Mouse (Mus musculus) bone marrow macrophage, adult 2 months (primary cell): ENCODE data around the gene Vmn1r24. TPM values are rescaled to one million over a fixed set of nuclear protein-coding genes. Genes with fewer than 3 reads are reported as not detected.
"Not testable (repeated sequence)": the region's sequence is repeated elsewhere in the genome, so short reads cannot be mapped to it uniquely, and the experiment has no call there.

Experiments used
- H3K27ac ChIP-seq: 2 replicates; pipeline ENCODE4 v1.5.1; 2012; ENCODE audit warnings: low read depth, low read length; ENCODE audit not compliant: insufficient read depth
- H3K4me1 ChIP-seq: 2 replicates; pipeline ENCODE4 v1.6.1; 2012; ENCODE audit warnings: low read length; ENCODE audit not compliant: control insufficient read depth, insufficient read depth
- H3K4me3 ChIP-seq: 2 replicates; pipeline ENCODE4 v1.5.1; 2012; ENCODE audit warnings: mild to moderate bottlenecking, low read length, moderate library complexity; ENCODE audit not compliant: insufficient read depth
- CTCF ChIP-seq: IDR thresholded peaks from 2 replicates; pipeline ENCODE4 v1.5.1; 2012; ENCODE audit warnings: low read depth, mild to moderate bottlenecking, low read length, moderate library complexity
- POLR2A ChIP-seq: IDR thresholded peaks from 2 replicates; pipeline ENCODE4 v1.6.1; 2012; ENCODE audit warnings: mild to moderate bottlenecking, low read depth, low read length, borderline replicate concordance
- polyA plus RNA-seq: library from polyadenylated mRNA; stranded (reverse); fragments of >200 nt; gene quantifications from 2 replicates; pipeline ENCODE4 v1.2.4, GENCODE M21; 2012; ENCODE audit not compliant: missing spikeins, insufficient read depth, insufficient read length

Vmn1r24 gene
- not detected in 2 replicates for polyA plus RNA-seq

DNA sequence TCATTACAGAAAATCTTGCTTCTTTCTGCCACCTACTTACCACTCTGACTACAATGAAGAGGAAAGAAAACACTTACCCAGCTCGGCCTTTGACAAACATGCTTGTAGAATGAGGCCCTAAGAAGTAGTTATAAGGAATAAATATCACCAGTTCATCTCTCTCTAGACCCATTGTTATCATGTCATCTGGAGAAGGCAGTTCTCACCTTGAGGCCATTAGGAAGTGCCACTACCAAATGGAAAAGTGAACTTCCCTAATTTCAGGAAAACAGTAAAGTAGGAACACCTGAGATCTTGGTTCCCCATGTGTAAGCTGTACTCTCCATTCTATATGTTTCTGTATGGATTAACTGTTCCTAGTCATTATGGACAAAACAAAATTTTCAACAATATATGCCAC, at the start of gene Vmn1r24:
TSS of gene Vmn1r24 (minus strand) at position 101 of the 400 bp plus-strand sequence.
- H3K4me1 ChIP-seq, H3K4me3 ChIP-seq, H3K27ac ChIP-seq: not testable (repeated sequence)

DNA sequence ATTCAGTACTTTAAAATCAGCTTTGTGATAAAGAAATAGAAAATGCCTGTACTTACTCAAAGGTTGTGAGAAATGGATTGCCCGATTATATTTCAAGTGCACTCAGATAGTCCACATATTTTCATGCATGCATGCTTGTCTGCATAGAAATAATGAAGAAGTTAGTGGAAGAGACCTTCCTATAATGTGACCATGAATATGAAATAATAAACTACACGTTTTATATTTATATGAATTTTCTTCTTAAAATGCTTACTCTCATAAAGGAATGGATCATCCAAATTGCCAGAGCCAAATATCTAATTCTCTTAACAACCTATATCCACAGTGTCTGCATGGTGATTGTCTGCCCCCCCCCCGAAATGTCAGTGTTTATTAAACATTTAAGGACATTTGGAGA, 19.4 kb upstream of the Vmn1r24 start, which contains the start of gene Vmn1r25:
TSS of gene Vmn1r25 (minus strand) at position 101 of the 400 bp plus-strand sequence.
- Histone ChIP-seq H3K27ac (no peak within 1 kb of the TSS), H3K4me1 (no peaks in the 10 kb centered on the region), H3K4me3 (no peak within 1 kb of the TSS)
- TF ChIP-seq POLR2A, result no peak
- TF ChIP-seq CTCF, result no peak

DNA sequence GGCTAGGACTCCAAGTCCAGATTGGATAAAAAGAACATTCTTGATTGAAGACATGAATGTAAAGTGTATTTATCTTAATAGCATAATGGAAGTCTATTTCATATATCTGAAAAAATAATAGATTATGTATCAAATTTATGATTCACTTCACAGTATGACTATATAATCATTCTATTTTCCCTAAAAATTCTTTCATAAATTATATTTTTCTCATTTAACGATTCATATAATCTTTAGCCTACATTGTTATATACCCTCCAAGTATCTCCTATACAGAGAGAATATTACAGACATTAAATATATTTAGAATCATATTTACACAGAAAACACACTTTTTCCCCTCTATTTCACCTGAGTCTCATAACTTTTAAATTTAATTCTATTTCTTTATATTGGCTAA, 34.6 kb downstream of the Vmn1r24 start, which contains the start of gene Vmn1r23:
TSS of gene Vmn1r23 (minus strand) at position 101 of the 400 bp plus-strand sequence.
- H3K4me1 ChIP-seq, result no peaks in the 10 kb centered on the region
- no peak within 1 kb of the TSS for H3K27ac ChIP-seq
- H3K4me3 ChIP-seq, result no peak within 1 kb of the TSS
- no peak for TF ChIP-seq CTCF
- TF ChIP-seq POLR2A, result no peak

DNA sequence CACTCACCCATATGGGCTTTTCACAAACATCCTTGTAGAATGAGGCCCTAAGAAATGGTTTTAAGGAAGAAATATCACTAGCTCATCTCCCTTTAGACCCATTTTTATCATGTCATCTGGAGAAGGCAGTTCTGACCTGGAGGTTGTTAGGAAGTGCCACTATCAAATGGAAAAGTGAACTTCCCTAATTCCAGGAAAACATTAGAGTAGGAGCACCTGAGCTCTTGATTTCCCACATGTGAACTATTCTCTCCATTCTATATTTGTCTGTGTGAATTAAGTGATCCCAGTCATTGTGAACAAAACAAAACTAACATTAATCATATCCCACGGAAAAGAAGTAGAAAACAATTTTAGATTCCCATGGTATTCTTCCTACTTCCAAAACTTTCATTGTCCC, 53.4 kb downstream of the Vmn1r24 start, which contains the start of gene Vmn1r22:
TSS of gene Vmn1r22 (minus strand) at position 101 of the 400 bp plus-strand sequence.
- Histone ChIP-seq H3K4me3 (no peak within 1 kb of the TSS), H3K4me1 (no peaks in the 10 kb centered on the region), H3K27ac (no peak within 1 kb of the TSS)
- TF ChIP-seq CTCF, result no peak
- TF ChIP-seq POLR2A, result no peak

Other genes starting within 250 kb of the Vmn1r24 start
- 16.5 and 17.0 TPM in 2 replicates for gene Vopp1, start 136.3 kb downstream of the Vmn1r24 start, polyA plus RNA-seq
- not detected in 2 replicates for gene Vmn1r21, start 111.2 kb downstream of the Vmn1r24 start, polyA plus RNA-seq
- gene Vmn1r22, start 53.5 kb downstream of the Vmn1r24 start, polyA plus RNA-seq, result not detected in 2 replicates
- gene Vmn1r23, start 34.7 kb downstream of the Vmn1r24 start, polyA plus RNA-seq, result not detected in 2 replicates
- gene Vmn1r25, start 19.3 kb upstream of the Vmn1r24 start, polyA plus RNA-seq, result not detected in 2 replicates
- gene Vmn1r26, start 53.7 kb upstream of the Vmn1r24 start, polyA plus RNA-seq, result not detected in 2 replicates